Mouse (Mus musculus) 3134 (cell line): ENCODE data around the gene Olfr1028.

Source experiments
- DNase-seq: peaks from one replicate; pipeline ENCODE4 v3.0.0-alpha.2; 2011; ENCODE audit warnings: low spot score; ENCODE audit not compliant: insufficient read length; ENCODE audit errors: extremely low read depth

Gene Olfr1028

DNA sequence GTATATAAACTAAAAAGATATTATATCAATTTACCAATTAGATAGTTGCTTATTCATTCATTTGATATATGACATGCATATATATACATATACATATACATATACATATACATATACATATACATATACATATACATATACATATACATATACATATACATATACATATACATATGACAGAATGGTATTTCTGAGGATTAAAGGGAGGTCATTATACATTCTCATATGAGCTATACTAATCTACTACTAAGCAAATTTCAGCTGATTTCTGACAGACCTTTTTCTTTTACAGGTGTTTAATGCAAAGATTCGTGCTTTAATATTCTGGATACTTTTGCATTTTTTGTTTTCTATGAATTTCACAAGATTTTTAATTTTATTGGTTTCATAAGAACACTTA, at the start of gene Olfr1028:
Gene Olfr1028, plus strand, starts transcription at position 301 of the 400 bp plus-strand sequence.
- DNase-seq = no peak

GRCm38 (mm10) chr2:85904952-85905351, 45.3 kb upstream of the Olfr1028 start, which contains the start of gene Olfr1024:
Olfr1024 (minus strand) TSS chr2:85905052.
- no peak for DNase-seq

- DNase-seq = no peak
These were observed 37.0 kb upstream of the Olfr1028 start for GRCm38 (mm10) chr2:85913197-85913596.

GRCm38 (mm10) chr2:85914893-85915292, 35.3 kb upstream of the Olfr1028 start, which contains the start of gene Olfr1025-ps1:
Olfr1025-ps1 (plus strand) TSS chr2:85915193.
- no peak for DNase-seq

DNA sequence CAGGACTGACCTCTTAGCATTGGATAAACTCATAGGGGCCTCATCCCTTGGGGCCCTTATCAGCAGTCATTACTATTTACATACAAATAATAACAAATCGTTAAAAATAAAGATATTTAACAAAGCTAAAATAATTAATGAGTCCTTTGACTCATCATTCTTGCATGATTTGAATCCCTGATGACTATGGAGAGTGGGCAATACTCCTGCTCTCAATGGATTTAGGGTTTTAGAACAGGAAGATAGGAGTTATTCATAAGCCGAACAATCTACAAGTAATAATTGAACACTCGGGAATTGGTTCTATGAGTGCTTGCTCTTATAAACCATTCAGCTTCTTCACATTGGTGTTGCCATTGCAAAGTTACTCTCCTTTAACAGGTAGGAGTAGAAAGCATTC, 29.0 kb upstream of the Olfr1028 start, which contains the start of gene Olfr1026:
Gene Olfr1026, plus strand, starts transcription at position 301 of the 400 bp plus-strand sequence.
- no peak for DNase-seq

- DNase-seq = no peak
These were observed 23.4 kb downstream of the Olfr1028 start, which contains the start of gene Olfr1029 for GRCm38 (mm10) chr2:85973595-85973994. Olfr1029 (plus strand) TSS chr2:85973895.

DNA sequence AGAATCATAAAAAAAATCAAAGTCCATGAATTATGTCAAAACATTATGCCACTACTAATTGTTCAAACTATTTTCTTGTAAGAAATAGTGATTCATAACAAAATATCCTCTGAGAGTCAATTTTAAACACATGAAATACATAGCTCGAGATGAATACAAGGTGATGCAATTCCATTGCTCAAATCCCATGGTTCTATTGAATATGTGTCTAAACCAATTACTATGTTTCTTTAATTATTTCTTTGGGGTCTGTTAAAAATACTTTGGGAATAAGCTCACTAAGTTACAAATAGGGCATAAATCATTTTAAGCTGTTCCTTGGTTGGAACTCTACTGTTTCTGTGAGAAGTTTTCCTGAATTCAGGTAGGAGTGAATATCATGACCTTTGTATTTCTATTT, 28.7 kb downstream of the Olfr1028 start, which contains the start of gene Olfr1030:
Gene Olfr1030, plus strand, starts transcription at position 301 of the 400 bp plus-strand sequence.
- DNase-seq = no peak

- no peak for DNase-seq
These were observed 39.8 kb downstream of the Olfr1028 start, which contains the start of gene Olfr1031 for GRCm38 (mm10) chr2:85990004-85990403. Olfr1031 (plus strand) TSS chr2:85990304.
